In the genomic region with DNA sequence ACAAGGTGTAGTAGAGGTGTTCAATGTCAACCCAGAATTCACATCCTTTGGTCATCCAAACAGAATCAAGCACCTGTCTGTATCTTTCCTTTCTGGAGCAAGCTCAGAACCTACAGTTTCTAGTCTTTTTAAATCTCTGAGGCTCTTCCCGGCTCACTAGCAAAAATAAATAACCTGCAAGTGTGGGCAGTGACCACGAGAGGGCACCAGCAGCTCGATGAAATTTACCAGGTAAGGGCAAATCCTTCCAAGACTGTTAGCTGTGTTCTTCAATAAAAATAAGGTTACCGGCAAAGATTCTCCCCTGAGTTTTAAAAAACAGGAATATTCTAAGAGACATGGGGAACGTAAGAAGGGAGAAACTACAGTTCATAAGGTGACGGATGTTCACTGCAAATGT, we compare ENCODE assay signal across 8 mouse cellular contexts. TPM values are rescaled to one million over a fixed set of nuclear protein-coding genes. Genes with fewer than 3 reads are reported as not detected.
DNase-seq lines count a peak whose midpoint lies in the region; ATAC-seq and TF ChIP-seq lines count a peak whose summit lies in the region.

No protein-coding gene starts in this region.

- no peaks in the 10 kb centered on the region for H3K36me3 ChIP-seq in C2C12 (ENCODE audit: control insufficient read depth, insufficient read depth)
- no peaks in the 10 kb centered on the region for H3K36me3 ChIP-seq in liver, embryonic 13.5 days

- no peak overlapping the region for H3K4me3 ChIP-seq in C2C12 (ENCODE audit: insufficient read depth, poor library complexity, severe bottlenecking)
- no peak overlapping the region for H3K4me3 ChIP-seq in liver, embryonic 13.5 days (replicated peaks)

- no peak for ATAC-seq in liver, embryonic 13.5 days (ENCODE audit: low read depth)

- H3K9me3 ChIP-seq in liver, embryonic 13.5 days (replicated peaks) = no peaks in the 10 kb centered on the region

- no peak overlapping the region for H3K9ac ChIP-seq in liver, embryonic 13.5 days

- H3K27me3 ChIP-seq in C2C12 (ENCODE audit: control insufficient read depth, insufficient read depth, insufficient read length) = no peaks in the 10 kb centered on the region
- no peaks in the 10 kb centered on the region for H3K27me3 ChIP-seq in liver, embryonic 13.5 days

- no peak overlapping the region for H3K27ac ChIP-seq in liver, embryonic 13.5 days

- DNase-seq in R1 (ENCODE audit: low read depth, low spot score) = peak; percentile 73
- DNase-seq in cerebellum, adult 9-11 months = peak; percentile 58
- DNase-seq in frontal cortex, postnatal 25 days (ENCODE audit: low spot score in 2 of 2) = peak; percentile 25 to 65
- DNase-seq in kidney, adult 9 months = peak; percentile 79
- DNase-seq in liver, embryonic 13.5 days = peak; percentile 38
- peak; percentile 48 for DNase-seq in retina, adult 2 months (ENCODE audit: low read depth, low spot score)
- DNase-seq in thymus, postnatal 36 days = peak; percentile 62 to 71

- no peak overlapping the region for H3ac ChIP-seq in C2C12 (ENCODE audit: control insufficient read depth, insufficient read length, low read depth)

- H3K79me2 ChIP-seq in C2C12 (ENCODE audit: control insufficient read depth, insufficient read depth) = no peaks in the 10 kb centered on the region

- no peaks in the 10 kb centered on the region for H3K79me3 ChIP-seq in C2C12 (ENCODE audit: low read depth)

- H3K4me2 ChIP-seq in liver, embryonic 13.5 days = no peak overlapping the region

- TF ChIP-seq CTCF in C2C12 (IDR thresholded peaks at IDR 0.05; ENCODE audit: control insufficient read depth, insufficient read depth, insufficient read length) = peak; percentile 34

- WGBS in liver, embryonic 13.5 days (ENCODE audit: insufficient replicate concordance) = 9% methylated on average over 6 of the region's 6 CpGs

- H3K4me1 ChIP-seq in liver, embryonic 13.5 days (replicated peaks) = no peaks in the 10 kb centered on the region

TF ChIP-seq in C2C12, 6 proteins besides CTCF, POLR2A, EP300 and RAD21:
- TF ChIP-seq MYOD1 (IDR thresholded peaks at IDR 0.05; ENCODE audit: control insufficient read depth, insufficient read length, low read depth) = no peak
- TF ChIP-seq CEBPB (IDR thresholded peaks at IDR 0.05; ENCODE audit: low read depth) = no peak
- no peak for TF ChIP-seq USF1 (IDR thresholded peaks at IDR 0.05; ENCODE audit: low read depth)
- TF ChIP-seq FOSL1 (IDR thresholded peaks at IDR 0.05; ENCODE audit: insufficient read depth, low read length, poor library complexity, severe bottlenecking) = no peak
- TF ChIP-seq MYOG (IDR thresholded peaks at IDR 0.05; ENCODE audit: control insufficient read depth, extremely low read depth, insufficient read length) = no peak
- no peak for TF ChIP-seq MAX (IDR thresholded peaks at IDR 0.05)

RNA-seq across cellular contexts. Expression of a gene that starts 7.9 kb away (rescaled TPM):
- polyA plus RNA-seq in C2C12 (2012; fragmentation: generic; extraction: Trizol) = 22.9 TPM
- polyA plus RNA-seq in liver, embryonic 13.5 days (2015; fragmentation: Nextera tagmentation; extraction: Ambion mirVana) = 2.4 and 2.7 TPM in 2 replicates

RNA-seq across cellular contexts. Expression of a gene that starts 39.0 kb away (rescaled TPM):
- 16.6 TPM for polyA plus RNA-seq in C2C12 (2012; fragmentation: generic; extraction: Trizol)
- polyA plus RNA-seq in liver, embryonic 13.5 days (2015; fragmentation: Nextera tagmentation; extraction: Ambion mirVana) = 10.2 and 13.4 TPM in 2 replicates
